Mouse (Mus musculus): ENCODE measurements around the gene Kif13a.

GRCm38 (mm10) chr13:46888150-46888683, 41.5 kb downstream of the Kif13a start:
- TF ChIP-seq CTCF (IDR thresholded peaks at IDR 0.05; ENCODE audit: borderline replicate concordance, extremely low read depth, insufficient read depth, insufficient read length), result no peak
- no peak for TF ChIP-seq POLR2A (IDR thresholded peaks at IDR 0.05; ENCODE audit: borderline replicate concordance, extremely low read depth, insufficient read depth, insufficient read length, poor library complexity, severe bottlenecking)
